Comparison of ENCODE assay signal across 11 mouse cellular contexts in the genomic region with DNA sequence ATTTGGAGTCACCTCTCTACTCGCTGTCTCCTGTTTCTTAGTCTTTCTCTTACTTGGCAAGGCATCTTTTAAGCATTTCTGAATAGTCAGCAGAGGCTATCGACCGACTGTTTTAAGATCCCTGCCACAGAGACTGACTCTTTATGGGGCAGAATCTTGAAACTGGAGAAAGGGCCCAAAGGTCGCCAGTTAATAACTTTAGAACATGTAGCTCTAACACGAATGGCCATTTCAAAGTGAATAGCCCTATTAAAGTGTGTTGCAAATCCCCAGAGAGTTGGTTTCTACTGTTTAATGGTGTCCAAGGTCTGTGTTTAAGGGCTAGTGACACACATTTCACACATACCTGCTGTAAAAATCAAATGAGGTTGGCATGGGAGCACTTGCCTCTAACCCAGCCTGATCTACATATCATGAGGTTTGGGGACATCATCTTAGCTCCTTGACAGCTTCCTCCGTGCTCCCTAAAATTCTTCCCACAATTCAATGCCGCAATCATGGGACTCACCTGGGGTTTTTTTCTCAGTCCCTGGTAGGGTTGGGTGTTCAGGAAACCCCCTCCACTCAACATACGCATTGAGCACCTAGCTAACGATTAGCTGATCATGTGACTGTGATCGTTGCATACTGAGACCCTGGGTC.
"Had no signal": no experiment of that assay in that cellular context is flagged by ENCODE, and none has a peak within 500 bp of the region (broad histone marks: within the 10 kb centered on the region; RNA-seq: fewer than 3 reads in every experiment).

No protein-coding gene starts in this region.

- H3K9ac ChIP-seq: limb, embryonic 12.5 days; liver, embryonic 13.5 days; liver, postnatal 0 days; lung, embryonic 15.5 days; midbrain, embryonic 13.5 days; neural tube, embryonic 12.5 days; stomach, embryonic 15.5 days had no signal

- H3K27ac ChIP-seq: left cerebral cortex, adult 2 months; limb, embryonic 12.5 days; liver, embryonic 13.5 days; lung, embryonic 15.5 days; macrophage; midbrain, embryonic 13.5 days; neural tube, embryonic 12.5 days; stomach, embryonic 15.5 days had no signal

- ATAC-seq: liver, postnatal 0 days; midbrain, embryonic 13.5 days had no signal

- H3K4me3 ChIP-seq: left cerebral cortex, adult 2 months; limb, embryonic 12.5 days; liver, embryonic 13.5 days; lung, embryonic 15.5 days; megakaryocyte, embryonic 14.5 days; midbrain, embryonic 13.5 days; neural tube, embryonic 12.5 days; stomach, embryonic 15.5 days had no signal

- DNase-seq: liver; liver, embryonic 13.5 days had no signal

- H3K27me3 ChIP-seq: limb, embryonic 12.5 days; liver, embryonic 13.5 days; lung, embryonic 15.5 days; midbrain, embryonic 13.5 days; neural tube, embryonic 12.5 days; stomach, embryonic 15.5 days had no signal

- H3K4me2 ChIP-seq: limb, embryonic 12.5 days; liver, embryonic 13.5 days; lung, embryonic 15.5 days; midbrain, embryonic 13.5 days; neural tube, embryonic 12.5 days; stomach, embryonic 15.5 days had no signal

- H3K4me1 ChIP-seq: limb, embryonic 12.5 days; liver, embryonic 13.5 days; lung, embryonic 15.5 days; megakaryocyte, embryonic 14.5 days; midbrain, embryonic 13.5 days; neural tube, embryonic 12.5 days; stomach, embryonic 15.5 days had no signal

- H3K36me3 ChIP-seq: limb, embryonic 12.5 days; liver, embryonic 13.5 days; lung, embryonic 15.5 days; midbrain, embryonic 13.5 days; neural tube, embryonic 12.5 days; stomach, embryonic 15.5 days had no signal

- H3K9me3 ChIP-seq: liver, embryonic 13.5 days; lung, embryonic 15.5 days; megakaryocyte, embryonic 14.5 days; midbrain, embryonic 13.5 days; neural tube, embryonic 12.5 days; stomach, embryonic 15.5 days had no signal
